Mouse (Mus musculus) CD4-positive, CD25-positive, alpha-beta regulatory T cell, adult 2 months (primary cell): ENCODE data around the gene Zbtb7b.
A peak's percentile ranks its signal among the peaks of the same experiment; 100 is the strongest.

Source experiments
- DNase-seq: peaks from one replicate; pipeline ENCODE4 v3.0.0-alpha.2; 2012; ENCODE audit warnings: low read depth, low spot score

Zbtb7b gene

DNA sequence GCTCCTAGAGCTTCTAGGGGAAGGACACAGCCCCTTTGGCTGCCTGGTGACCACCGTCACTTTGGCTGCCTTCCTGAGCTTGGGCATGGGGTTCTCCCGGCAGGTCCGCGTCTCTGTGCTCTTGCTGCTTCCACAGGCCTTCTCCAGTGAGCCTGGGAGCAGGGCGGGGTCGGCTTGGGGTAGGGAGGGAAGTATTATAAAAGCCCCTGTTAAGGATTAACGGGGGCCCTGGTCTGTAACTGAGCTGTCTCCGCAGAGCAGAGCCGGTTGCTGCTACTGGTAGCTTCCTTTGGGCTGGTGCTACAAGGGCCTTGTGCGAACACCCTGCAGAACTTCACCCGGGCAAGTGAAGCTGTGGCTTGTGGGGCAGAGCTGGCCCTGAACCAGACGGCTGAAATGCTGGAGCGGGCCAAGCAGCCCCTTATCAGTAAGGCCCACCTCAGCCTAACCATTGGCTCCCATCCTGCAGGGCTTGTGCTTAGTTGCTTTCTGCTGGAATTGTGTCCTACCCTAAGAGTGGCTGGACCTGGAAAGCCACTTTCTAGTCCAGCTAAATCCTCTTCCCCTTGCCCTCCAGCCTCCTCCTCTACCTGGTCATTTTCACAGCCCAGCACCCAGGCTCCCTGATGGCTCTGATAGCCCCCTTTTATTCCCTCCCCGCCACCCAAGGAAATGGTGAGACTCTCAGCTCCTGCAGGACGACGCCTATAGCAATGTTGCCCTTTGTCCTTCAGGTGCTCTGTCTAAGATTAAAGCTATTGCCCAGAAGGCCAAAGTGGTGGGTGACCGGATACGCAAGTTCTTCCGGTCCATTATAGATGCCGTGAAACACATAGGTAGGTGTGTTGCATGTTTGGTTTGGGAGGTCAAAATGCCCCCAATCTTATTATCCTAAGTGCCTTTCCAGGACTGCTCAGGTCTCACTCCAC lies 28.8 kb downstream of the Zbtb7b start:
- no peak for DNase-seq

DNA sequence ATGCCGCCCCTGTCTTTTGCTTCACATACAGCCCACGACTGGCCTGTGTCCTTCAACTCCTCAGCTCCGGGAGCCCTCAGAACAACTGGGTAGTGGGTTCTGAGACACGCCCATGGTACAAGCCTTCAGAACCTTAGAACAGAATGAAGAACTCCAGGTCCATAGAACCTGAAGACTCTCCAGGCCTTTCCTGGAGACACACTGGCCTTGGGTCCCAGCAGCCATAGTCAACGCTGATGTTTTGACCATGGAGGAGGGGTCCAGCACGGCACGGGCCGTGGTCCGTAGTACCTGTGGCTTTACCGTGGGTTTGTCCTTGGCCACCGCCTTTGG lies 29.5 kb downstream of the Zbtb7b start, which contains the start of gene Dcst1:
TSS of gene Dcst1 (minus strand) at position 101 of the 333 bp plus-strand sequence.
- DNase-seq: no peak

DNA sequence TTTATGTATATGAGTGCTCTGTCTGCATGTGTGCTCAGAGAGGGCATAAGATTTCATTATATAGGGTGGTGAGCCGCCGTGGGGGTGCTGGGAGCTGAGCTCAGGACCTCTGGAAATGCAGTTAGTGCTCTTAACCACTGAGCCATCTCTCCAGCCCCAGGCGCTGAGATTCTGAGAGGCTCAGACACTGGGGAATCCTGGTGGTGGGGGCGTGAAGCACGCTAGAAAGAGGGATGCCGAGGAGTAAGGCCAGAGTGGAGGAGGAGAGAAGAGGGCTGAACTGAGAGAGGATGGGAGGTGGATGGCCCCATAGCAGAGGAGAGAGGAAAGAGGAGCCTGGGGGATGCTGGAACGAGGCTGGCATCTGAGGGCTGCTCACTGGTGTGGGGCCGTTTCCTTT lies 29.9 kb downstream of the Zbtb7b start:
- no peak for DNase-seq

DNA sequence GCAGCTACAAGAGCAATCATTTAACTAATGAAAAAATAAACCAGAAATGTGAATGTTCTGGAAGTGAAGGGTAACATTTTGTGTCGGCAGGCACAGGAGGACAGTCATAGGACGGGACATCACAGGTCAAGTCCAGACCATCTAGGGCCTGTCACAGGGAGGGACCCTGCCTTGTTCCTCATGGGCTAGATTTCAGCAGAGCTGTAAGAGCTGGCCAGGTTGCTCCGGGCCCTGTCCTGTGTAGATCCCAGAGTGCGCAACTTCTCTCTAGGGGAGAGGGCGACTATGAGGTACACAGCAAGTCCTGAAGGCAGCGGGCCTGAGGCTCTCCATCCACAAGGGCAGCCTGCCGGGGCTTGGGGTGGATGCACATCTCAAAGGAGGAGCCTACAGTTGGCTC lies 32.9 kb downstream of the Zbtb7b start, which contains the start of gene Dcst2:
TSS of gene Dcst2 (plus strand) at position 301 of the 400 bp plus-strand sequence.
- DNase-seq: no peak

DNA sequence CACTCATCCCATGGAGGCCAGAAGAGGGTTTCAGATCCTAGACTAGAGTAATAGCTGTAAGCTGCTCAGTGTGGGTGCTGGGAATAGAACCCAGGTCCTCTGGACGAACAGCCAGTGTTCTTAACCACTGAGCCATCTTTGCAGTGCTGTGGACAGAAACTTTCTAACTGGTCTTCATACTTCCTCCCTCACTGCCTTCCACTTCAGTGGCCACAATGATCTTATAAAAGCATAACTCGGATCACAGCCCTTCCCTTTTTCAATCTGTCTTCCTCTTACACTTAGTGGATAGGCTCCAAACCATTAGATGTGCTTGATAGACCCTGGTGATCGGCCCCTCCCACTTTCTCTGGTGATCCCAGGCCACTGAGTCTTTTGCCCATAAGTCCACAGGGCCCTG lies 34.3 kb downstream of the Zbtb7b start:
- DNase-seq: no peak

DNA sequence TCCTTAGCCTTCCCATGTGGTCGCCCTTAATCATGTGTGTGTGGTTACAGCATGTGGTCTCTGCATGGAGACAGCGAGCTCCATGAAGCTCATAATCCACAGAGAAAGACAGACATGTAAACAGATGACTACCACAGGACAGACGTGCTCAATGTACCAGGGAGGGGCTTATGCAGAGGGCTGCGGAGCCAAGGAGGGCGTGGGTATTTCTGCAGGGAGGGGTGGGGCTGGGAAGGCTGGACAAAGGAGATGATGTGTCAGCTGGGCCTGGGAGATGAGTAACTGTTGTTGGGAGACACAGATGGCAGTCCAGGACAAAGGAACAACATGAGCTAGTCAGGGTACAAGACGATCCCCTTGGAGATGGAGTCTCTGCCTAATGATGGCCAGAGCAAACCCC lies 34.9 kb downstream of the Zbtb7b start:
- no peak for DNase-seq

DNA sequence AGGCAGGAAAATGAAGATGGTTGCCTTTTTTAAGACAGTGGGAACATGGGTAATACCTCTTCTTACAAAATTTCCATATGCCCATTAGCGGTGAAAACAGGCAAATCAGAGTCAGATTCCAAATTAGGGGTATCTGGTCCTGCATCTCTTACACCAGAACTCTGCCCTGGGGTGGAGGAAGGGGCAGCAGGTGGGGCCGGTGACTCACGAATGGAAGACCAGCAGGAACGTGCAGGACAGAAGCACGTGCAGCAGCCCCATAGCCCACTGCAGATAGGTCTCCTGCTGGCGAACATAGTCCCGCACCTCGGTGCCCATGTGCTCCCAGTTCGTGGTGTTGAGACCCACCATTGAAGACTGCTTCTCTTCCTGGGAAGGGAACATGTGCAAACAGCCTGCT lies 38.5 kb downstream of the Zbtb7b start:
- no peak for DNase-seq

DNA sequence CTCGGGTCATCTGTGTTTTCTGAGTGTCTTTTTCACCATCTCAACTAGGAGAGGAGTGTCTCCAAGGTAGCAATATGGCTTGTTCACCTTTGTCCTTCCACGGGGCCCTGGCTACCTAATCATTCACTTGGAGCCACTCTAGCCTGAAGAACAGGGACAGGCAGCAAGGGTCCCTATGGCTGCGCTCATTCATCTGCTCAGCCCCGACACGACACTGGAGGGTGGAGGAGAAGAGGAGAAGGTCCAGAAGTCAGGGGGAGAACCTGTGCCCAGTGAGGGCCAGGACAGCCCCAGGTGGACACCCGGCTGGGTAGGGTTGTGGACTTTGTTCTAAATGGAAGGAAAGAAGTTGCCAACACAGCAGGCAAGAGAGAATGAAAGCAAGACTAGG lies 39.1 kb downstream of the Zbtb7b start:
- DNase-seq: no peak

DNA sequence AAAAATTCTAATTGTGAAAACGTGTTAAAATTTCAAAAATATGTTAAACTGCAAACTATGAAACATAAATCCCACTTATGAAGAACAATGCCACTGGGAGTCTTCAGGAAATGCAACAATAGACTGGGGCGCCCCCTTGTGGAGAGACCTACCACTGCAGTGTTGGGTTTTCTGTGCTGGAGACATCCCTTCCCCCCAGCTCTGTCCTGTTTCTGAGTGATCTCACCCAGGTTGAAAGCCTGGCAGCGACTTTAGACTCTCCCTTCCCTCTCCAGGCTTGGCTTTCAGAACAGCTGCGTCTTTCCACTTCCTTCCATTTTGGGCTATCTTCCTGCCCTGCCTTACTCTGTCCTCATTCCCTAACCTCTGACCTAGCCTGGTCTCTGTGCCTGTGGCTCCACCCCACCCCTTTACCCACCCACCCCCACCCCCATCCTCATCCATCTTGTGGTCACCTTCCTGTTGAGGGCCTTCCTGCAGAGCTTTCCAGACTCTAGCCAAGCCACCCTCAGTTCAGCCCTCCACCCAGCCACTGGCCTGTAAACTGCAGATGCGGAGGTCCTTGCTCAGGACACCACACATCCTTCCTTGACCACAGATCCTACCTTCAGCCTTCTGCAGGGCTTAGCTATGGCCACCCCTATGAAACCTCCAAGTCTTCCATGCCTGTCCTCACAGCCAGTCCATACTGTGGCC lies 39.6 kb downstream of the Zbtb7b start:
- peak; percentile 88 for DNase-seq

DNA sequence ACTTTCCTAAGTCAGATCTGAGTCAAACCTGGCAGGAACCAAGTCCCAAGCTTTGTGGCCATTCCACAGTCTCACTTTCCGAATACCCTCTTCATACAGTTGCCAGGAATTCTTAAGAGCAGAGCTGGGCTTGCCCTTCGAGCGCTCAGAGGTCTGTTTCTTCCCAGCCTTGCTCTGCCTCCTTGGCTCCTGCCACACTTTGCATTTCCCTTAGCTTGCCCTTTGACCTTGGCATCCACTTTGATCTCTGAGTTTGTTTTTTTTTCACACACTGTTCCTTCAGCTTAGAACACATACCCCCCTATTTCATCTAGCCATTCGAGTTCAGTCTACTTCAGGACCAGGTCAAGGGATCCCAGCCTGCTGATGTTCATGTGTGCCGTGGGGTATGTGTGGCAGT lies 43.3 kb downstream of the Zbtb7b start:
- DNase-seq: no peak

DNA sequence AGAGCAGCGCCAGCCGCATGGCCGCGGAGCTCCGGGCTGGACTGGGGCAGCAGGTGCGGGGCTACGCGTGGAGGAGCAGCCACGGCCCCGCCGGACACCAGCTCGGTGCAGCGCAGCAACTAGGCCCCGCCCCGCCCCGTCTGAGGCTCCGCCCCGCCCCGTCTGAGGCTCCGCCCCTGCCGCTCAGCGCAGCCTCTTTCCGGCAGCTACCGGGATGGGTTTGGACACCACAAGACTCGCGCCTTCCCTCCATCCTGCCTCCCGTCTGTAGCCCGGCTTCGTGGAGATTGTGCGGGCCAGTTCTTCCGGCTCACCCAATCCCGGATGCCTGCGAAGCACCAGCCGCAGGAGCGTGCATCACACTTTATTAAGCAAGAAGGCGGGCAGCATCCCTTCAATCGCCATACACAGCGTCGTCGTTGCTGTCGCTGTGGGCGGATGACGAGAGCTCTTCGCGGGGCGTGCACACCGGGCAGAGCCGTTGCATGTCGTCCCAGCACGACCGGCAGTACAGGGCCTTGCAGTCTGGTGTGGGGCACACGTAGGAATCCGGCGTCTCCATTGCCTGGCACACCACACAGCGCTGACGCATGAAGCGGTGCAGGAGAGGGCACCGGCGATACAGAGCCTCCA lies 44.6 kb downstream of the Zbtb7b start, which contains the start of gene Adam15:
TSS of gene Adam15 (minus strand) at position 128 of the 633 bp plus-strand sequence.
- peak; percentile 92 for DNase-seq

DNA sequence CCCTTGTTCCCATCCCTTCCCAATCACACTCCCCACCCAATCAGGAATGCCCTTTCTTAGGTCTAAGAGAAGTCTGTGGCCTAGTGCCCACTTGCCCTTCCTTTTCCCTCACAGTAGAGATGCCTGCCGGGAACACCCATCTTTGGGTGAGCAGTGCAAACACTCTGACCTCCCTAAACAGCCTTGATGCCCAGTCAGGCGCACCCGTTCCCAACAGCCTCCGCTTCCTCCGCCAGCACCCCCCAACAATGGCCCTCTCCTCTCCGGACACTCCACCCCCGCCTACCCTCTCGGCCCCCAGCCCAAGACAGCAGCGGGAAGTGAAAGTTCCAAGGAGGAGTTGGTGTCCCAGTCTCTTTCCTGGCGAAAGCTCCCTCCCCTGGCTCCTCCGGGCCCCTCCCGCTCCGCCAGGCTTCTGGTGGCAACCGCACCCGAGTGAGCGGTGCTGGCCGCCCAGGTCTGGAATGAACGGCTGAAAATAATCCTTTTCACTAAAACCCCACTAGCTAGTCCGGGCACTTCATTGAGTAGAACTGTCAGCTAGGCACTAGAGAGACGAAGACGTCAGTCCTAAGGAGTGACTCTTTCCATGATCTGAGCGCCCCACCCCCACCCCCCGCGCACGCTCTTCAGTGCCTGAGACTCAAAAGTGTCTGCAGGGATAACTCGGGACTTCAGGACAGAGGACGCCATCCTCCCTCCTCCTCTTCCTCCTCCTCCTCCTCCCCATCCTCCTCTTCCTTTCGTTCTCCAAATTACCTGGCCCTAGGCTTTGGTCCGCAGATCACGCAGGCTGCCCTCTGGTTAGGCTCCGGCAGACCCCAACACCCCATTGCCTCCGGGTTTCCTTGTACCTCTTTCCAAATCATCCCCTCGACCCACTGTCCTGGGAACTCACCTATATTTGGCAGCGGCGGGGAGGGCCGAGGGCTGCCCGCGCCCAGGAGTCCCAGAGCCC lies 45.4 kb downstream of the Zbtb7b start:
- peak; percentile 71 for DNase-seq

DNA sequence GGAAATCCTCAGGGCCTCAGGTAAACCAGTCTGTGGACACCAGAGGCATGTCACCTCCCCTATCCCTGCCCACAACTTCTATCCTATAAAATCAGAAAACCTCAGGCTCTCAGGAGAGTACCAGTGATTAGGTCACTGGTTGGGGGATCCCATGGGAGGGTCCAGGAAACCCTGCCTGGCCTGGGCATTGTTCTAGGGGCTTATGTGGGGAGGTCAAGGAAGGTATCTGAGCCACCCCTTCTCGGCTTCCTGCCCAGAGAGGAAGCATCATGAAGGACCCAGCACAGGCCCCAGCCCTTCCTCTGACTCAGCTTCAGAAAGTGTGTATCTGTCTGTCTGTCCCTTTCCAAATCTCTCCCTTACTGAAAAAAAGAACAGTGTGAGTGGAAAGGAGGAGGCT lies 46.7 kb downstream of the Zbtb7b start:
- no peak for DNase-seq

DNA sequence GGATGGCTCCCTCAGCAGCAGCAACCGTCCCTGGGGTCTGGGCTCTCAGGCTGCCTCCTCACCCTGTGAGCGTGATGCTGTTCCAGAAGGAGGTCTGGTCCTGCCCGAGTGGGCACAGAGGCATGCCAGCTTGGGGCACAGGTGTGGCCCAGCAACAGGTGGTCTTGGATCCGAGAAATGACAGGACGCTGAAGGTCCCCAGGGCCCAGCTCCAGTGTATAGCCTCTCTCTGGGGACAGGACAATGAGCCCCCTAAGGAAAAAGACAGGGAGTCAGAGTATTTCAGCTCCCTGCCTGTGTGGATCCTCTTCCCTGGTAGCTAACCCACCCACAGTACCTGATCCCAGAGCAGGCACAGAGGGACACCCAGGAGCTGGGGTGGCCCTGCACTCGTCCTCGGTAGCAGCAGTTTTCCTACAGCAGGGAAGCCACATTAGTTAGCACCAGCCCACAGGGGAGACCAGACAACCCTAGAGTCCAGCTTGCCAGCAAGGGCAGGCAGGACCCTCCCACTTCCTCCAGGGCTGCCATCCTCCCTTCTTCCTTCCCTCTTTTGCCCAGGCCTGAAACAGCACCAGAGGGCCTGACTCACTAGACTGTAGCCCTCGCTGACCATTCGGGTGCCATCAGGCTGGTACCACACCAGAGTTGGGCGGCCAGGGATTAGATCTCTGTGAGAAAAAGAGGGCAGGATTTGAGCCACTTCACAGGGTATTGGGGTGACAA lies 47.6 kb downstream of the Zbtb7b start:
- no peak for DNase-seq

DNA sequence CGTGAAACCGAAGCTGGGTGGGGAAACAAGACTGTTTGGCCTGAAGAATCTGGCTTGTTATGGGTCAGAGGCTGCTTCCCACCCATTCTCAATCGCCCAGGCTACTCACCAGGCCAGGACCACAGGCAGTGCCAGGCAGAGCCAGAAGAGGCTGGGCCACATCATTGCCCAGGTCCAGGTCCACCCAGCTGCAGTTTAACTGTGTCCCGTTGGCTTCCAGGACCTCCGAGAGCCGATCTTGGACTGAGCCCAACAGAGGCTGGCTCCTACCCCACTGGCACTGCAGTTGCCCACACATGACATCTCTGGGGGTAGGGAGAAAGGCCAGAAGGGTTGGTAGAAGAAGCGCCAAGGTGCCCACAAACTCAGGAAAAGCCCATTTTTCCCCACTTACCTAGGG lies 51.3 kb downstream of the Zbtb7b start:
- no peak for DNase-seq

DNA sequence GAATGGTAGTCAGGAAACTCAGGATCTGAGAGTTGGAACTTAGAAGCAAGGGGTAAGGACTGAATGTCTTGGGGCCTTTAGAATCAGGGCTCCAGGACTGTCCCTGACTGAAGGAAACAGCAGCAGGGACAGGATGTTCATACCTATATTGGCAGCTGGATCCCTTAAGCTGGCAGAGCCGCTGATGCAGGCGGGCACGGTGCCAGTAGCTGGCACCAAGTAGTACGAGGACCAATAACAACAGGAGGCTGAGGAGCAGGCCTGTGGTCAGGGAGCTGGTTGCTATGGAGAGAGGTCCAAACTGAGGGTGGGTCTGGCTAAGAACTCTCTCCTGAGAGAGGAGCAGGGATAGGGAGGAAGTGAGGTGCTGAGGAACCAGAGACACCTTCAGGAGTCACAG lies 52.8 kb downstream of the Zbtb7b start:
- no peak for DNase-seq

DNA sequence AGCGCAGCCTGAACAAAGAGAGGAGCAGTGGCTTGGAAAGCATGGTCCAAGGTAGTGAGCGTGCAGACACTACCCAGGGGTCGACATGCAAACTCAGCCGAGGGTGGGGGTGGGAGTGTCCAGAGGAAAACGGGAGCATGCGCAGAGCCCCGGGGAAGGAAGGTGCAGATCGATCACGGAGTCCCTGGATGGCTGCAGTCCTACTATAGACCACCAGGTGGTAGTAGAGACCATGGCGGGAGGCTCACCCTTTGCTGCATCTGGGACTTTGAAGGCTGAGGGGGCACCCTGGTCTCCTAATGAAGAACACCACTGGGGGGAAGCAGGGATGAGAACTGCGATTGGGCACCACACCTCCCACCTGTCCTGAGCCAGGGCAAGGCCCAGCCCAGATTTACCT lies 54.1 kb downstream of the Zbtb7b start:
- peak; percentile 89 for DNase-seq

DNA sequence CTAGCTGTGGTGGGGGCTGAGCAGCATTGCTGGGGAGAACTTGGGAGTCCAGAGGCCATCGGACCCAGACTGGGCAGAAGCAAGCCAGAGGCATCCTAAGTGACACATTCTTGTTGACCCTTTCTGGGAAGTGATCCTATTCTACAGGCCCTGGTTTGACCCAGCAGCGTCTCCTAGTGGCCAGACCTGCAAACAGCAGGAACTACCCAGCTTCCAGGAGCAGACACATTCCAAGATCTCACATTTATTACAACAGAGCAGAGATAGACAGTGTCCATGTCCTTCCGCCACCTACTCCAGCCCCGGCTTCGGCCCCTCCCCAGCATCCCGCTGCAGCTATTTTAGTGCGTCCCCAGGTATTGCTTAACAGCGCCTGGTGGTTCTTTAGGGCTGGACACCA lies 55.2 kb downstream of the Zbtb7b start:
- DNase-seq: peak; percentile 77

DNA sequence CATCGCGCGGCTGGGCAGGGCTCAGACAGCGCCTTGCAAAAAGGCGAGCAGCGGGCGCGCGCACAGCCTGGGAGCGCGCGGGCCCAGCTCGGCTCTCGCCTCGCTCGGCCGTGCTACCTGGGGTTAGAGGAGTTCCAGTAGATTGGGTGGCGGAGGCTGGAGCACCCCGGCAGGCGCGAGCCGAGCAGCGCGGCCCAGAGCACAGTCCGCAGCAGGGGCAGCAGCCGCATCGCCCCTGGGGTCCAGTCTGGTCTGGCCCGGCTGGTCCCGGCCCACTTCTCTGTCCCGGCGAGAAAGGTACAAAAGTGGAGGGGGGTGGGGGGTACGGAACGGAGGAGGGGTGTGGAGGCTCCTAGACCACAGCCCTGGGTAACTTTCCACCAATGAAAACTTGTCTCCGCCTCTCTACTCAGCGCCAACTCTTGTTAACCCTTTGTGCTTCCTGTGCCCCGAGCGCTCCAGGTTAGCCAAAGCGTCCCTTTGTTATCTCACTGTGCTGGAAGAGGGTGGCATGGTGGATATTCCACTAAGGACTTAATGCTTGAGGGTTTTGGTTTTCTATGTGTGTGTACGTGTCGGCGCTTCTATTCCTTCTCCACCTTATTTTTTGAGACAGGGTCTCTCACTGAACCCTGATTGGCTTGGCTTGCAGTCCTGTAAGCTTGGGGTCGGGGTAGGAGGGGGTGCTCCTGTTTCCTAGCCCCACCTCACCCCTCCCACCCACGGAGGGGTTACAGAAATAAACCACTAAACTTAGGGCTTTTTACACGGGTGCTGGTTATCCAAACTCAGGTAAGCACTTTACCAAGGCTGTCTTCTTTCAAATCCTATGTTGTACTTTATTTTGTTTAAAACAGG lies 56.6 kb downstream of the Zbtb7b start, which contains the start of gene Efna4:
TSS of gene Efna4 (minus strand) at position 308 of the 858 bp plus-strand sequence.
- peak; percentile 68 for DNase-seq
